Mouse (Mus musculus): ENCODE results near the gene Slc37a1. TPM values are rescaled to one million over a fixed set of nuclear protein-coding genes. Genes with fewer than 3 reads are reported as not detected.

Gene Slc37a1
- total and polyA plus RNA-seq, 3 experiments = 1.9 to 6.6 (median 2.2) TPM

DNA sequence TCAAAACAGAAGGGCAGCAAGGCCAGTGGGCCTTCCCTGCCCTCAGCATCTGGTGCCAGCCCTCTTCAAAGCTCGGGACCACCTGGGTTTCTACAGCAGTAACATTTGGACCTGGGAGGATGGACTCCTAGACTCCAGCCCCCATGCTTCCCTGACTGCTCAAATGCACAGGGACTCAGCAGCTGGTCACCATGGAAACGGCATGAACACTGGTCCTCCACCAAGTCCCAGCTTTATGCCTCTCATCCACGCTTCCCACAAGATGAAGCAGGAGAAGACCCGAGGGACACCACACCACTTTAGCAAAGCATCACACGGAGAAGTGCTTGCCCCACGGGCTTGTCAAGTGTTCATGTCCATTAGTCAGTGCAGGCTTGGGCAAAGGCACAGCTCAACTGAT lies 55.6 kb downstream of the Slc37a1 start:
- dilution Hi-C loops (cut with MboI; ENCODE audit: extremely low pct_ligation_motif_present, extremely low pct_unique_long_range_greater_than_20kb, low sequenced_read_pairs) = no loop called here
- no peak overlapping the region for H3K9ac ChIP-seq (ENCODE audit: insufficient read depth, low read depth)
- H3K27me3 ChIP-seq (replicated peaks) = no peaks in the 10 kb centered on the region
- no peak overlapping the region for H3K27ac ChIP-seq (ENCODE audit: insufficient read depth, low read depth)
- in situ Hi-C loops (cut with MboI; ENCODE audit: low pct_ligation_motif_present, low pct_unique_long_range_greater_than_20kb, low sequenced_read_pairs) = no loop called here
- peaks cover 0 to 6% of the 10 kb centered on the region in 2 experiments; a peak in 2 of 4 replicates for H3K4me1 ChIP-seq (ENCODE audit: control insufficient read depth in 1 of 2, insufficient read depth in 2 of 2)
- TF ChIP-seq GABPA (IDR thresholded peaks at IDR 0.05; ENCODE audit: insufficient replicate concordance, low read depth, low read length) = no peak
- TF ChIP-seq MYC (IDR thresholded peaks at IDR 0.05; ENCODE audit: low read depth, low read length) = no peak
- TF ChIP-seq MAZ (IDR thresholded peaks at IDR 0.05; ENCODE audit: low read depth, low read length) = no peak
- no peak for TF ChIP-seq MEF2A (IDR thresholded peaks at IDR 0.05; ENCODE audit: borderline replicate concordance, low read depth, low read length)
- no peak for TF ChIP-seq SMC3 (IDR thresholded peaks at IDR 0.05; ENCODE audit: low read depth, low read length)
- no peak for TF ChIP-seq CTCF (conservative IDR thresholded peaks at IDR 0.05 in 1 of 2, IDR thresholded peaks at IDR 0.05 in 1 of 2; ENCODE audit: low read depth in 2 of 2, low read length in 2 of 2)
- TF ChIP-seq IRF4 (IDR thresholded peaks at IDR 0.05; ENCODE audit: low read depth, low read length) = no peak
- no peak overlapping the region for H3K4me3 ChIP-seq (replicated peaks in 1 of 3; ENCODE audit: low read depth in 2 of 3, low read length in 2 of 3, poor library complexity in 1 of 3)
- no peak overlapping the region for H3K4me2 ChIP-seq (ENCODE audit: insufficient read depth, low read depth, poor library complexity, severe bottlenecking)
- H3K9me3 ChIP-seq (replicated peaks; ENCODE audit: low read length) = no peaks in the 10 kb centered on the region
- H3K36me3 ChIP-seq (replicated peaks in 1 of 2; ENCODE audit: control insufficient read depth in 1 of 2, insufficient read depth in 1 of 2, low read length in 1 of 2) = peaks cover 8 to 18% of the 10 kb centered on the region in 2 experiments
- no peak for DNase-seq (ENCODE audit: extremely low read depth)
- H3K79me2 ChIP-seq (replicated peaks; ENCODE audit: control insufficient read depth, extremely low read depth, insufficient read depth, poor library complexity, severe bottlenecking) = no peaks in the 10 kb centered on the region

DNA sequence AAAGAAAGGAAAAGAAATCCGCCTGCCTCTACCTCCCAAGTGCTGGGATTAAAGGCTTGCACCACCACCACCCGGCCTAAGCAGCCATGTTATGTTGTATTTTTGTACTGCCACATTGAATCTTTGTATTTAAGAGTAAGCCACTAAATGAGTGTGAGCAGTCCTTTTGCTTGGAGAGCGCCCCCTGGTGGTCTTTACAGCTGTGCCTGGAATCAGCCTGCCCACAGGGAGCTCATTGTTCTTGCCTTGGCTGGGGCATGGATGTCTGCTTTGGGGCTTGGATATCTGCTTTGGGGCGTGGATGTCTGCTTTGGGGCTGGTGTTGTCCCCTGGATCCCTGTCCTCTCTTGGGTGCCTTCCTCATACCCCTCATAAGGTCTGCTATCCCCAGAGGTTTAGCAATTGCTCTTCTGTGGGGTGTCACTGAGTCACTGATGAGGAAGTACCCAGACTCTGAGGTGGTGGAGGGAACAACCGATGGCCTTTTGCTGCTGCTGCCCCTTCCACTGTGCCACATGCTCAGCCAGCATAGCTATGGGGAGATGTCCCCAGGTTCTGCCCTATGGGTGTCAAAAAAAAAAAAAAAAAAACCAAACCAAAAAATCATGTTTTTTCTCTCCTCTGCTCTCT lies 57.7 kb downstream of the Slc37a1 start:
- no peak overlapping the region for H3K4me2 ChIP-seq (ENCODE audit: insufficient read depth, low read depth, poor library complexity, severe bottlenecking)
- DNase-seq (ENCODE audit: extremely low read depth) = peak; percentile 79
- in situ Hi-C loops (cut with MboI; ENCODE audit: low pct_ligation_motif_present, low pct_unique_long_range_greater_than_20kb, low sequenced_read_pairs) = no loop called here
- H3K9ac ChIP-seq (ENCODE audit: insufficient read depth, low read depth) = no peak overlapping the region
- H3K9me3 ChIP-seq (replicated peaks; ENCODE audit: low read length) = no peaks in the 10 kb centered on the region
- peaks cover 8 to 23% of the 10 kb centered on the region in 2 experiments for H3K36me3 ChIP-seq (replicated peaks in 1 of 2; ENCODE audit: control insufficient read depth in 1 of 2, insufficient read depth in 1 of 2, low read length in 1 of 2)
- TF ChIP-seq BHLHE40 (IDR thresholded peaks at IDR 0.05; ENCODE audit: low read depth, low read length) (no peak), CTCF (conservative IDR thresholded peaks at IDR 0.05 in 1 of 2, IDR thresholded peaks at IDR 0.05 in 1 of 2; ENCODE audit: low read depth in 2 of 2, low read length in 2 of 2) (peak; percentile 76 to 86), RAD21 (IDR thresholded peaks at IDR 0.05; ENCODE audit: low read depth, low read length) (peak; percentile 49), SMC3 (IDR thresholded peaks at IDR 0.05; ENCODE audit: low read depth, low read length) (peak; percentile 83)
- no peaks in the 10 kb centered on the region for H3K79me2 ChIP-seq (replicated peaks; ENCODE audit: control insufficient read depth, extremely low read depth, insufficient read depth, poor library complexity, severe bottlenecking)
- peaks cover 0 to 3% of the 10 kb centered on the region in 2 experiments; a peak in 2 of 4 replicates for H3K4me1 ChIP-seq (ENCODE audit: control insufficient read depth in 1 of 2, insufficient read depth in 2 of 2)
- H3K4me3 ChIP-seq (replicated peaks in 1 of 3; ENCODE audit: low read depth in 2 of 3, low read length in 2 of 3, poor library complexity in 1 of 3) = no peak overlapping the region
- dilution Hi-C loops (cut with MboI; ENCODE audit: extremely low pct_ligation_motif_present, extremely low pct_unique_long_range_greater_than_20kb, low sequenced_read_pairs) = no loop called here
- H3K27me3 ChIP-seq (replicated peaks) = no peaks in the 10 kb centered on the region
- no peak overlapping the region for H3K27ac ChIP-seq (ENCODE audit: insufficient read depth, low read depth)

GRCm38 (mm10) chr17:31344816-31345215 lies 58.2 kb downstream of the Slc37a1 start:
- H3K27me3 ChIP-seq (replicated peaks) = no peaks in the 10 kb centered on the region
- H3K4me2 ChIP-seq (ENCODE audit: insufficient read depth, low read depth, poor library complexity, severe bottlenecking) = no peak overlapping the region
- TF ChIP-seq POLR2A (IDR thresholded peaks at IDR 0.05; ENCODE audit: low read depth, low read length) (no peak), BHLHE40 (IDR thresholded peaks at IDR 0.05; ENCODE audit: low read depth, low read length) (no peak), USF2 (conservative IDR thresholded peaks at IDR 0.05; ENCODE audit: low read depth, low read length) (no peak), EP300 (IDR thresholded peaks at IDR 0.05; ENCODE audit: low read length) (no peak), RAD21 (IDR thresholded peaks at IDR 0.05; ENCODE audit: low read depth, low read length) (no peak), CTCF (conservative IDR thresholded peaks at IDR 0.05 in 1 of 2, IDR thresholded peaks at IDR 0.05 in 1 of 2; ENCODE audit: low read depth in 2 of 2, low read length in 2 of 2) (no peak), HCFC1 (IDR thresholded peaks at IDR 0.05; ENCODE audit: low read depth, low read length) (no peak)
- H3K79me2 ChIP-seq (replicated peaks; ENCODE audit: control insufficient read depth, extremely low read depth, insufficient read depth, poor library complexity, severe bottlenecking) = no peaks in the 10 kb centered on the region
- H3K36me3 ChIP-seq (replicated peaks in 1 of 2; ENCODE audit: control insufficient read depth in 1 of 2, insufficient read depth in 1 of 2, low read length in 1 of 2) = peaks cover 8 to 24% of the 10 kb centered on the region in 2 experiments
- dilution Hi-C loops (cut with MboI; ENCODE audit: extremely low pct_ligation_motif_present, extremely low pct_unique_long_range_greater_than_20kb, low sequenced_read_pairs) (no loop called here), in situ Hi-C loops (cut with MboI; ENCODE audit: low pct_ligation_motif_present, low pct_unique_long_range_greater_than_20kb, low sequenced_read_pairs) (no loop called here)
- H3K9ac ChIP-seq (ENCODE audit: insufficient read depth, low read depth) = no peak overlapping the region
- H3K4me1 ChIP-seq (ENCODE audit: control insufficient read depth in 1 of 2, insufficient read depth in 2 of 2) = peaks cover 0 to 3% of the 10 kb centered on the region in 2 experiments; a peak in 2 of 4 replicates
- no peak overlapping the region for H3K4me3 ChIP-seq (replicated peaks in 1 of 3; ENCODE audit: low read depth in 2 of 3, low read length in 2 of 3, poor library complexity in 1 of 3)
- DNase-seq (ENCODE audit: extremely low read depth) = no peak
- H3K27ac ChIP-seq (ENCODE audit: insufficient read depth, low read depth) = no peak overlapping the region
- no peaks in the 10 kb centered on the region for H3K9me3 ChIP-seq (replicated peaks; ENCODE audit: low read length)
